Mouse (Mus musculus) midbrain, embryonic 16.5 days (tissue): ENCODE results near the gene 4930449I24Rik. TPM values are rescaled to one million over a fixed set of nuclear protein-coding genes. Genes with fewer than 3 reads are reported as not detected.
"Not testable (repeated sequence)": the region's sequence is repeated elsewhere in the genome, so short reads cannot be mapped to it uniquely, and the experiment has no call there.

Source experiments
- ATAC-seq: fragments of 200-750 bp; cut with Nextera tagmentation; 2 replicates; pipeline ENCODE4 v1.8.0; 2017; ENCODE audit warnings: moderate TSS enrichment
- H3K27ac ChIP-seq: fragments of 300-500 bp; sonication (generic); 2 replicates; pipeline ENCODE4 v1.5.1; 2014; ENCODE audit warnings: mild to moderate bottlenecking, low read length, mixed read lengths
- H3K27me3 ChIP-seq: fragments of 300-500 bp; sonication (generic); 2 replicates; pipeline ENCODE4 v1.6.1; 2014; ENCODE audit warnings: low read depth, low read length, mixed read lengths; ENCODE audit not compliant: control insufficient read depth, insufficient read depth
- H3K36me3 ChIP-seq: fragments of 300-500 bp; sonication (generic); 2 replicates; pipeline ENCODE4 v1.6.1; 2014; ENCODE audit warnings: mild to moderate bottlenecking, low read length, moderate library complexity, mixed read lengths; ENCODE audit not compliant: control insufficient read depth, insufficient read depth
- H3K4me1 ChIP-seq: fragments of 300-500 bp; sonication (generic); 2 replicates; pipeline ENCODE4 v1.6.1; 2014; ENCODE audit warnings: mild to moderate bottlenecking, low read length, mixed read lengths; ENCODE audit not compliant: control insufficient read depth, insufficient read depth
- H3K4me2 ChIP-seq: fragments of 300-500 bp; sonication (generic); 2 replicates; pipeline ENCODE4 v1.6.1; 2014; ENCODE audit warnings: mild to moderate bottlenecking, low read length, mixed read lengths
- H3K4me3 ChIP-seq: fragments of 300-500 bp; sonication (generic); 2 replicates; pipeline ENCODE4 v1.5.1; 2014; ENCODE audit warnings: low read depth, mild to moderate bottlenecking, low read length, moderate library complexity, mixed read lengths
- H3K9ac ChIP-seq: fragments of 300-500 bp; sonication (generic); 2 replicates; pipeline ENCODE4 v1.6.1; 2014; ENCODE audit warnings: low read depth, low read length, mixed read lengths
- H3K9me3 ChIP-seq: fragments of 300-500 bp; sonication (generic); replicated peaks from 2 replicates; pipeline ENCODE4 v1.6.1; 2014; ENCODE audit warnings: mild to moderate bottlenecking, low read length, mixed read lengths; ENCODE audit not compliant: control insufficient read depth, poor library complexity, severe bottlenecking
- WGBS: fragments of 180-500 bp; shearing (Covaris S2); extraction: QIAGEN DNeasy Blood & Tissue Kit; methylation state at CpG from one replicate; pipeline ENCODE4 v1.1.7; 2014; 5-methylcytosine and 5-hydroxymethylcytosine counted together
- polyA plus RNA-seq: library from polyadenylated mRNA; unstranded; fragments of >200 nt; fragmentation: Nextera tagmentation; extraction: Ambion mirVana; gene quantifications from 2 replicates; pipeline ENCODE4 v1.2.1, GENCODE M21; 2015

Gene 4930449I24Rik
- polyA plus RNA-seq, 1 experiment from 2014 or later = not detected

- not testable (repeated sequence) for H3K9me3 ChIP-seq, ATAC-seq, H3K4me1 ChIP-seq, H3K27me3 ChIP-seq, H3K9ac ChIP-seq, H3K4me2 ChIP-seq, H3K27ac ChIP-seq, H3K4me3 ChIP-seq, H3K36me3 ChIP-seq
- WGBS = no CpG with 5 or more reads among the region's 3 CpGs
Measured at GRCm38 (mm10) chr5:146481665-146482064, 20.5 kb upstream of the 4930449I24Rik start, which contains the start of gene Gm6408. TSS of gene Gm6408 (plus strand) at chr5:146481965.

GRCm38 (mm10) chr5:146488959-146489358, 13.2 kb upstream of the 4930449I24Rik start:
- not testable (repeated sequence) for H3K27me3 ChIP-seq, H3K27ac ChIP-seq, ATAC-seq, H3K4me3 ChIP-seq, H3K4me1 ChIP-seq, H3K9me3 ChIP-seq, H3K9ac ChIP-seq, H3K36me3 ChIP-seq, H3K4me2 ChIP-seq
- WGBS = 12% methylated on average over 3 of the region's 4 CpGs

- H3K27me3 ChIP-seq, H3K9ac ChIP-seq, H3K4me2 ChIP-seq, H3K36me3 ChIP-seq, H3K9me3 ChIP-seq, H3K4me3 ChIP-seq, H3K4me1 ChIP-seq, ATAC-seq, H3K27ac ChIP-seq: not testable (repeated sequence)
- WGBS = no CpG with 5 or more reads among the region's 5 CpGs
Measured at GRCm38 (mm10) chr5:146491063-146491462, 11.1 kb upstream of the 4930449I24Rik start, which contains the start of gene Gm6370. TSS of gene Gm6370 (plus strand) at chr5:146491363.

- H3K4me1 ChIP-seq, H3K9me3 ChIP-seq, H3K27ac ChIP-seq, ATAC-seq, H3K27me3 ChIP-seq, H3K4me3 ChIP-seq, H3K36me3 ChIP-seq, H3K9ac ChIP-seq, H3K4me2 ChIP-seq: not testable (repeated sequence)
- no CpG with 5 or more reads among the region's 5 CpGs for WGBS
Measured at GRCm38 (mm10) chr5:146513823-146514222, 11.6 kb downstream of the 4930449I24Rik start, which contains the start of gene Gm3402. TSS of gene Gm3402 (plus strand) at chr5:146514123.

- not testable (repeated sequence) for H3K27ac ChIP-seq, H3K4me1 ChIP-seq, H3K27me3 ChIP-seq, ATAC-seq, H3K36me3 ChIP-seq, H3K9ac ChIP-seq, H3K4me2 ChIP-seq, H3K4me3 ChIP-seq, H3K9me3 ChIP-seq
- WGBS = 88% methylated on average over 1 of the region's 3 CpGs
Measured at GRCm38 (mm10) chr5:146525501-146525900, 23.3 kb downstream of the 4930449I24Rik start, which contains the start of gene Gm3404. TSS of gene Gm3404 (plus strand) at chr5:146525801.

- ATAC-seq = not testable (repeated sequence)
Measured at GRCm38 (mm10) chr5:146537347-146537746, 35.1 kb downstream of the 4930449I24Rik start, which contains the start of gene Gm3409. TSS of gene Gm3409 (plus strand) at chr5:146537647.

More at GRCm38 (mm10) chr5:146537347-146537746, 35.1 kb downstream of the 4930449I24Rik start, which contains the start of gene Gm3409:
- not testable (repeated sequence) for H3K4me2 ChIP-seq, H3K36me3 ChIP-seq, H3K4me1 ChIP-seq, H3K4me3 ChIP-seq, H3K9ac ChIP-seq, H3K9me3 ChIP-seq, H3K27ac ChIP-seq, H3K27me3 ChIP-seq
- 97% methylated on average over 3 of the region's 3 CpGs for WGBS

Other genes starting within 250 kb of the 4930449I24Rik start
- 21.0 and 21.4 TPM in 2 replicates for gene Wasf3, start 117.4 kb upstream of the 4930449I24Rik start, polyA plus RNA-seq
- gene Gm6408, start 20.4 kb upstream of the 4930449I24Rik start, polyA plus RNA-seq = not detected in 2 replicates
- not detected in 2 replicates for gene Gm6370, start 11.0 kb upstream of the 4930449I24Rik start, polyA plus RNA-seq
- not detected in 2 replicates for gene Gm3402, start 11.7 kb downstream of the 4930449I24Rik start, polyA plus RNA-seq
- not detected in 2 replicates for gene Gm3404, start 23.4 kb downstream of the 4930449I24Rik start, polyA plus RNA-seq
- not detected in 2 replicates for gene Gm3409, start 35.2 kb downstream of the 4930449I24Rik start, polyA plus RNA-seq
- not detected in 2 replicates for gene Gm3415, start 53.7 kb downstream of the 4930449I24Rik start, polyA plus RNA-seq
- 32.0 and 36.8 TPM in 2 replicates for gene Gpr12, start 82.8 kb downstream of the 4930449I24Rik start, polyA plus RNA-seq